Mouse (Mus musculus): Measurements from ENCODE around the gene Ramp3.

Ramp3 gene

DNA sequence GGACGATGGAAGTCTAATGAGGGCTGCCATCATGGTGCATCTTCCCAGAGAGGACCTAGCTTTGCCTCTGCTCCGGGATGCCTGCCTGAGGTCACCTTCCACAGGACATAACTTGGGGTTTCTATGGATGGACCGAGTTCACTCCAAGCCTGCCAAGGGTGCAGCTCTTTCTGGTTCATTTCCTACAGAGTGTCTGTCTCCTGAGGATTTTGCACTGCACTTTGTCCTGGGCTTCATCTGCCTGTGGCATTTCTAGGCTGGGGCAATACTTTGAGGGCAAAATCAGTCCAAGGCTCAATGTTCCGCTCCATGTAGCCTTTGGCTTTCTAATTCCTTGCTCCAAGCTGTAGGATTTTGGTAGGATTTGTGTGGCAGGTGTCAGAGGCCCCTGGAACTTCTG, 12.5 kb downstream of the Ramp3 start:
- no peak for DNase-seq (ENCODE audit: low read depth)

DNA sequence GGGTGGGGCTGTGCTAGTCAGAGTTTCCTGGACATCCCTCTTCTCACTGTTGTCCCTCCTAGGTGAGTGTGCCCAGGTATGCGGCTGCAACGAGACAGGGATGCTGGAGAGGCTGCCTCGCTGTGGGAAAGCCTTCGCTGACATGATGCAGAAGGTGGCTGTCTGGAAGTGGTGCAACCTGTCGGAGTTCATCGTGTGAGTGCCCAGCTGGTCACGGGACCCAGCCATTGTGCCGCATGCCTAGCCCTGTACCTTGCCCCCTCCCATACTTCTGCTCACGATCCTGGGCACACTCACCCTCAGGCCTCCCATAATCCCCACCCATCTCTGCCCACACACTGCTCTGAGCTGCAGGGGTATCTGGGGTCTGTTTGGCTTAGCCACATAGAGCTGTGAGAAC, 16.4 kb downstream of the Ramp3 start:
- DNase-seq (ENCODE audit: low read depth), result no peak

DNA sequence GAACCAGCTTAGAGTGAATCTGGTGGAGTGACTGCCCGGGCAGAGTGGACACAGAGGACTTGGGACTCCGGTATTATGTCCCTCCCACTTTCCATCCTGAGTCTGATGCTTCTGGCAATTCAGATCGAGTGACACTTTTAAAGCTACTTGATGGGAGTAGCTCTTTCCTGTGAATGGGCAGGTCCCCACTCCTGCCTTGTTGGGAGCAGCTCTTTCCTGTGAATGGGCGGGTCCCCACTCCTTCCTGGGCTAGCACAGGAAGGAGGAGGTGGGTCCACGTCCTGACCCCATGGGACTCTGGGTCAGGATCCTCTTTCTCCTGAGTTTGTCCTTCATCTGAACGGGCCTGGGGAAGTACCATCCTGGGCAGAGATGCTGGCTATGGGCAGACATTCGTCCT, 17.1 kb downstream of the Ramp3 start:
- DNase-seq (ENCODE audit: low read depth), result no peak

DNA sequence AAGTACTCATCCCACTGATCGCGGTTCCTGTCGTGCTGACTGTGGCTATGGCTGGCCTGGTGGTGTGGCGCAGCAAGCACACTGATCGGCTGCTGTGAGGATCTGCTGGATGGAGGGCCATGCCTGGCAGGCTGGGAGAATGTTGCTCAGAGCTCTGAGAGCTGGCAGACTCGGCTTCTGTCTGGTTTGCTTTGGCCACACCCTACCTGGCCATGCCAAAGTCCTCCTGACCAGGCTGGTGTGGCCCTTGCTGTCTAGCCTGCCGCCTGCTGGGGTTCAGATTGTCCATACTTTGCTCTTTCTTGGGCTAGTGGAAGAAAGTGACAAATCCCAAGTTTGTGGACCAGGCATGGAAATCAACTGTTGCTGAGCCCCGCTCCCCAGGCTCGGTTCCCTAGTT, 18.3 kb downstream of the Ramp3 start:
- DNase-seq (ENCODE audit: low read depth), result no peak

DNA sequence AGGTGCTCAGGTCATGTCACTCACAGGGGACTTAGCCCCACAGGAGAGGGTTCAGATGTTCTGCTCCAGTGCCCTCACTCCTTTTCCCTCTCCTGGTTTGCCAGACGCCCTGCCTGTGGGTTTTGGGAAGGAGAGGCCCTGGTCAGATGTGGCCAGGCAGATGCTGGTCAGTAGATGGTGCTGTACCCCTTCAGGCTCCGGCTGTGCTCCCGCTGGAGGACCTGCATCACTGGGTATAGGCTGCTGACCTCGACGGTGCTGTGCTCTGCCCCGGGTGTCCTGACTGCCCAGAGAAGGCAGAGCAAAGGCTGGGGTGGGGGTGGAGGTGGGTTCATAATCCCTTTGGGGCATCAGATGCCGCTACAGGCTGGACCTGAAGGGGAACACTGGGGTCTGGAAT, 19.2 kb downstream of the Ramp3 start:
- DNase-seq (ENCODE audit: low read depth), result no peak

DNA sequence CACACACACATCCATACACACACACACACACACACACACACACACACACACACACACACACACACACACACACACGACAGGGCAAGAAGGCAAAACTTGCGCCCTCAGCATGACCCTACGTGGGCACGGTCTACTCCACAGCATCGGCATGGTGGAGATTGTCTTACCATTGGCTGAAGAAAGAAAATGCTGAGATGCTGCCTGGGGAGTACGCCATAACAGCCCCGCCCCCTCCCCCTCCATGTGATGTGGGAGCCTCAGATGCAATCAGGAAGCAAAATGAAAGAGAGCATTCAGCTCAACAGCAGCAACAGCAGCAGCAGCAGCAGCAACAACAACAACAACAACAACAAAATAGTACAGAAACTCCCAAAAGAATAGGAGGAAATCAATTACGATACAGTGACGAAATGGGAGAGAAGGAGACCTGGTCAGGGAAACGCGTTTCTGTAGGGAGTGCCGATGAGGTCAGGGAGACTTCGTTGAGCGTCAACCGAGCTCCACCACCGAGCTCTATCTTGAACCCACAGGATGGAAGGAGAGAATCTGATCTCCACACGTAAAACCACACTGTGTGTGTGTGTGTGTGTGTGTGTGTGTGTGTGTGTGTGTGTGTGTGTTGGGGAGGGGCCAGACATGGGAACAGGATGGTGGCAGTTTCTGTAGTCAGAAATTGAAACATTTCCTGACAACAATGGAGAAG, 21.5 kb downstream of the Ramp3 start:
- DNase-seq (ENCODE audit: low read depth), result no peak

DNA sequence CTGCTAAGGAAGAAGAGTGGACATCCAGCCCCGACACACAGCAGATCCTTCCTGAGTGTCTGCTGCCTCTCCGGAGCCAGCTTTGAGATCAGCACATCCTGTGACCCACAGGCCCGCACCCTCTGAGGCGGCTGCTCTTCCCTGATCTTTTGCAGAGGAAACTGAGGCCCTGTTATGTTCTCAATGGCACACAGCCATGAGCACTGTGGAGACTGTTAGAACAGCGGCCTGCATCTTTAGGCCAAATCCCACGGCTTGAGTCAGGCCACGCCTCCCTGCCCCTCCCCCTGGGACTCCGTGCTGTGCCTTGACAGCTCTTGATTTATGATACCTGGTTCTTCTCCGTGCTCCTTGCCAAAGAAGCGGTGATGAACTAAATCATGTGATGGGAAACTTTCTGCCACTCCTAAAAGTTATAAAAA, 22.1 kb downstream of the Ramp3 start:
- no peak for DNase-seq (ENCODE audit: low read depth)

DNA sequence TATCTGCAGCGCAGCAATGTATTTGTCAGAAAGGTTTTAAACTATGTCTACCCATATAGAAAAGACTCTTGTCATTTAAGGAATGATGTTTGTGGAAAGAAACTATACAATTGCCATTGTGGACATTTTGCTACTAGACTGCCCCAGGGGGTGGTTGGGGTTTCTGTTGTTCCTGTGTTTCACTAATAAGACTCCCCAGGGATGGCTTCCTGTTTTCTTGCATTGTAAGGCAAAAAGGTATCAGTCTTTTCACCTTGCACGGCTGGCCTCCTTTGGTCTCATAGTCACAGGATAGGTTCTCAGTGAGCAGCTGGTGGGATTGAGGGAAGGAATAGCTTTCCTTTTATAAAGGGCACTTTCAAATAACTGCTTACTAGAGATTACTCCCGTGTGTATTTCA, 26.4 kb downstream of the Ramp3 start:
- DNase-seq (ENCODE audit: low read depth), result no peak

DNA sequence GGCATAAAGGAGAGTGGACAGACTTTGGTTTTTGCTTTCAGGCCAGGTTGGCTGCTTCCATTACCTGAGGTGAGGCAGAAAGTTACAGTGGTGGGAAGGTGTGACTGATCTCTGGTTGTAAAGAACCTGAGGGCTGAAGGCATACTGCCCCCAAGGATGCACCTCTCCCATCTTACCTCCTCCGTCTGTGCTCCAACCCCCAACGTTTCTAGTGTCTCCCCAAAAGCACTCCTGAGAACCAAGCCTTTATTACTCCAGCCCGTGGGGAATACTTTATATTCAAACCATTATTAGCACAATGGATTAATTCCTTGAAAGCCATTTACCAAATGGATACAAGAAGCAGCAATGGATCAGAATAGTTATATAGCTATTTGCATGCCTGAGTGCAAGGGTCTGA, 30.6 kb downstream of the Ramp3 start:
- no peak for DNase-seq (ENCODE audit: low read depth)

DNA sequence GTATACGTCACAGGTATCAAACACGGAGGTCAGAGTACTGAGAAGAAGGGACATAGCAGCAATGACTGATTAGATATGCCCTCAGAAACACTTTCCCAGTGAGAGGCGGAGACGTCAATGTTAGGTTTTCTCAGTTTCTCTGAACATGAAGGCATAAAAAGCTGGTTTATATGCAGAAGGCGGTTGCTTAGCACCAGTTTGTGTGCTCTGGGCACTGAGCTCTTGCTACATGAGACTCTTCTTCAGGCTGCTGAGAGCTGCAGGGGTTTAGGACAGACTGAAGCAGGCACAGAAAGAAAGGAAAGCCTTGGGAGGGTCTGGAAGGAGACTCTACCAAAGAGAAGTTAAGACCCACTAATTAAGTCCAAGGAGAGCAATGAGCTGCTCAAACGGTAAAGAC, 34.0 kb downstream of the Ramp3 start:
- no peak for DNase-seq (ENCODE audit: low read depth)

DNA sequence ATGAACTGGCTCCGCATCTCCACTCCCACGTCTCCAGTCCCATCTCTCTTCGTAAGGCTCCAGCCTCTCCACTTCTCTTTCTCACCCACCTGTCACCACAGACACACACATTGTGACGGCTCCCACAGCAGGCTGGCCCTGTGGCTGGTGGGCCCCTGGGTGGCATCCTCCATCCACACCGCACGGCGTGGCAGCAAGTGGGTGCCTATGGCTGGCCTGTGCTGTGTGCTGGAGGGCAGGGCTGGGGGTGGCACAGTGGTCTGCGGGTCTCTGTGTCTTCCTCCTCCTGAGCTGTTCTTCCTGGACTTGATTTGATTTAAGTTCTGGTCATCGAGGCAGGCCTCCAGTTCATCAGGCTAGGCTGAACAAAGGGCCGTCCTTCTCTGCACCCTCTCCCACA, 35.8 kb downstream of the Ramp3 start:
- no peak for DNase-seq (ENCODE audit: low read depth)

DNA sequence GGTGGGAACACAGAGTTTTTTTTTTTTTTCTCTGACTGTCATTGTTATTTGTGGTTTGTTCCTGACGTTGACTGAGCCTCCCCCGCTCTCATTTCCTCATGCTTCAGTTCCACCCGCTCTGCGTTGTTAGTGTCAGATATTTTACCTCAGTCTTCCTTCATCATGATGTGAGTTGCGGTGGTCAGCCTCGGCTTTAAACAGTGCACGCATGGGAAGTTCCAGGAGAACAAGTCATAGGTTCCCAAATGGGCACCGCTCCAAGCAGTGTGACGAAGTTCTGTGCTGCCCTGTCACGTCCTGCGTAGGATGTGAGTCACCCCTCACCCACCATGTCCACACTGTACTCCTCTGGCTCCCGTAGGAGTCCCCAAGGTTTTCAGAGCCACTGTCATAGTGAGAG, 36.9 kb downstream of the Ramp3 start:
- DNase-seq (ENCODE audit: low read depth), result peak; percentile 66

DNA sequence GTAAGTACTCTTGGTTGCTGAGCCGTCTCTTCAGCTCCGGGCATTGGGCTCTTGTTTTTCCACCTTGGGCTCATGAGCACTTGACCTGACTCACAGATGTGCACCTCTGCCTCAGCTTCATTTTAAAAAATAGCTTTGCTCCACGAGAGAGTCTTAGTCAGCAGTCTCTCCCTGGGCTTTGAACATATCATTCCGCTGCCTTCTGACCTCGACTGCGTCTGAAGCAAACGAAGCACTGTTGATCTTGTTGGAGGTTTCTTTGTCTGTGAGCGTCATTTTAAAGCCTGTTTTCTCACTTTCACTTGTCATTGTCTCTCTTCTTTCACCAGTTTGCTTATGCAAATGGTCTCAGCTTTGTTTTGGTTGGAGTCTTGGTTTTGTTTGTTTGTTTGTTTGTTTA, 38.2 kb downstream of the Ramp3 start:
- DNase-seq (ENCODE audit: low read depth), result no peak

DNA sequence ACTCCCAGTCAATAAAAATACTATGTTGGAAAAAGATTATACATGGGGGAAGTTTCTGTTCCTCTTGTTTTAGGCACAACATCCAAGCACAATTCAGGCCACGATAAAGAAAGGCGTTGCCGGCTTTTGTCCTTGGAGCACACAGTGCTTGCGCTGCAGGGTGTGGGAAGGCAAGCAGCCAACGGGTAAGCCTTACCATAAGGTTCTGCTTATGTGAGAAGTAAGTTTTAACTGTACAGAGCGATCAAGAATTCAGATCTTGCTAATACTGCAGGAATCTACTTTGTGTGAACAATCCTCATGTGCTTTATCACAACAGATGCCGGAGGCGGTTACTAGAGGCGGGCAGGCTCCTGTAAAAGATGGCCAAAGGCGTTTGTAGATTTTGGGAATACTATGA, 39.4 kb downstream of the Ramp3 start:
- DNase-seq (ENCODE audit: low read depth), result no peak

DNA sequence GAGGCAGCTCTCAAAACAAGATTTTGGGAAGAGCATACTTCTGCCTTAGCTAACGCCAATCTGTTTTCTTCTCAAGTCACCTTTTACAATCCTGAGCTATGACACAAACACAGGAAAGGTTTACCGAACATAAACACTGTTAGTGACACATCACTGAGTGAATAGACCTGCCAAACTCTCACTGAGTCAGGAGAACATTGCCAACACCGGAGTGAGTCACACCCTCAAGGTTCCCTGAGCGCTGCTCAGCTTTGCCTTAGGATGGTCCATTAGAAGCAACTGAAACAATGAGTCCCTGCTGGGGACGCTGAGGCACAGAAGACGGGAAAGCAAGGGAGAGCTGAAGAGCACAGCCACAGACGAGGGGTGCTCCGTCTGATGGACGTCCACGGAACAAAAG, 40.0 kb downstream of the Ramp3 start:
- no peak for DNase-seq (ENCODE audit: low read depth)

DNA sequence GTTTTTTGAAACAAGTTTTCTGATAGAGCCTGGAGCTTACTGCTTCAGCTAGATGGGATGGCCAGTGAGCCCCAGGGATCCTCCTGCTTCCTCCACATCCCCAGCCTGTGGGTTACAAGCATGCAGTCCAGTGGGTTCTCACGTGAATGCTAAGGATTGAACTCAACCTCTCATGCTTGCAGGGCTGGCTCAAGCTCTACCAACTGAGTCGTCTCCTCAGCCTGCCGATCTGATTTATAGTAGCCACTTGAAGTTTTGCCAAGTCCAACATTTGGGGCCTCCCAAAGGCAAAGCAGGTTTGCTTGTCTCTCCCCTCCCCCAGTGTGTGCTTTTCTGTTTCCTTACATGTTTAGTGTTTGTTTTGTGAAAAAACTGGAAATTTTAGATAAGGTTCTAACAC, 43.9 kb downstream of the Ramp3 start:
- no peak for DNase-seq (ENCODE audit: low read depth)

DNA sequence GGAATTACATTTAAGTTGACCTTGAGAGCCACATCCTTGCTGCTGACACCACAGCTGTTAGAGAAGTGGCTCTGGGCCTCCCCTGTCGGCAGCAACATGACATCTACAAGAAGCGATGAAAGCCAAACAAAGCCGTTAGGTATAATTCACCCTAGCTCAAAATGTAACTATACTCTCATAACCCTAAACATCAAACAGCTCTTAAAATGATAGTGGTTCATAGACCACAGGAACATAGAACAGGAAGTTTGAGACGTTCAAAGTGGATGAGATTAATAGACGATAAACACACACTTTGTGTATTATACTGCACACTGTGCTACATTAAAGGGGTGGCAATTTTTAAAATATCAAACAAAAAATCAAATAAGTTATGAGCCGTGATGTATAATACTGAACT, 46.5 kb downstream of the Ramp3 start:
- DNase-seq (ENCODE audit: low read depth), result no peak

DNA sequence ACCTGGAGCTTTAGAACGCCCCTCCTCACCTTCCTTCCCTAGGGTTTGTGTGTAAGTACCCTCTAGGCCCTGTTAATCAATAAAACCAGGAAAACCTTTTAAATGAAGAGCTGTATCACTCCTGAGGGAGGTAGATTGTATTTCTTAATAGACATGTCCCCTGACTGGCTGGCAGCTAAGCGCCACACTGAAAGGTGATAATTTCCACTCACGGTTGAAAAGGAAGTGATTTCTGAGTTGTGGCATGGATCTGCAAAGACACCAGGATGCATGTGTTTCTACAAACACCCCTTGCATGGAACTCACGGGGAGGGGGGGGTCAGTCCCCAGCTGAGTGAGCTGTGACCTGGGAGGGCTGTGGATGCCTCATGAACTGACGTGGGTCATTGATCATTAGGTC, 47.2 kb downstream of the Ramp3 start:
- DNase-seq (ENCODE audit: low read depth), result no peak

DNA sequence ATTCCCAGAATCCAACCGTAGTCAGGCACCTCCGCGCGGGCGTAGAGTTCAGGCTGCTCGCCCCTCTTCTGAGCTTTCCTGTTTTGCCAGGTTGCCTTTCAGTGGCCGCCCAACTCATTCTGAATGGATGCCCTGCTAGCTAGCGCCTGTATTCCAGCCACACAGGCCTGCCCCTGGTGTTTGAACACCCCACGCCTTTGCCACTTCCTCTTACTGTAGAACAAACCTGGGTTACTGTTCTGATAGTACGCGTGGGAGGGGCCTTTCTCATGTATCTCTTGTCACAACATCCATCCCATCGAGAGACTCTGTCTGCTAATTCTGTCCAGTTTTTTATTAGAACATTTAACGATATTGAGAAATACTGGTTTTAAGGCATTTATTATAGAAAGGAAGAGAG, 48.5 kb downstream of the Ramp3 start:
- no peak for DNase-seq (ENCODE audit: low read depth)

DNA sequence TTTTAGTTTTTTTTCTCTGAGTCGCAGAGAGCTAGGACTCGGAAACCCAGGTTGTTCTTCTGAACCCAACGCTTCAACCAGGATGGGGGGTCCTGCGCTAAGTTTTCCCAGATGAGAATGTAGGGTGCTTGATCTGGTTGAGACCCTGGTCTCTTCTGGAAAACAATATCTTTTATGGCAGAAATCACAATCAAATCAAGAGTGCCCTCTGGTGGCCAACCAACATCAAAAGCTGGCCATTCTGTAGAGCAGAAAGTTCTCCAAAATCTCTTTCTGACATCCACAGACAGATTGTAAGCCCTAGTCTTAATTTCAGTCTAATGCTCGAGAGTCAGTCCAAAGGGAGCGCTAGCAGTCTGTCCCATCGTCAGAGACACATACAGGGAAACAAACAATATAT, 50.1 kb downstream of the Ramp3 start:
- DNase-seq (ENCODE audit: low read depth), result no peak

DNA sequence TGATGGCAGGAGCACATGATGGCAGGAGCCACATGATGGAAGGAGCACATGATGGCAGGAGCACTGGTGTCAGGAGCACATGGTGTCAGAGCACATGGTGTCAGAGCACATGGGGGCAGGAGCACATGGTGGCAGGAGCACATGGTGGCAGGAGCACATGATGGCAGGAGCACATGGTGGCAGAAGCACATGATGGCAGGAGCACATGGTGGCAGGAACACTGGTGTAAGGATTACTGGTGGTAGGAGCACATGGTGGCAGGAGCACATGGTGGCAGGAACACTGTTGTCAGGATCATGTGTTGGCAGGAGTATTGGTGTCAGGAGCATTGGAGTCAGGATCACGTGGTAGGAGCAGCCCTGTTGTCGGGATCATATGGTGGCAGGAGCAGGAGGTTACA, 52.1 kb downstream of the Ramp3 start:
- no peak for DNase-seq (ENCODE audit: low read depth)

DNA sequence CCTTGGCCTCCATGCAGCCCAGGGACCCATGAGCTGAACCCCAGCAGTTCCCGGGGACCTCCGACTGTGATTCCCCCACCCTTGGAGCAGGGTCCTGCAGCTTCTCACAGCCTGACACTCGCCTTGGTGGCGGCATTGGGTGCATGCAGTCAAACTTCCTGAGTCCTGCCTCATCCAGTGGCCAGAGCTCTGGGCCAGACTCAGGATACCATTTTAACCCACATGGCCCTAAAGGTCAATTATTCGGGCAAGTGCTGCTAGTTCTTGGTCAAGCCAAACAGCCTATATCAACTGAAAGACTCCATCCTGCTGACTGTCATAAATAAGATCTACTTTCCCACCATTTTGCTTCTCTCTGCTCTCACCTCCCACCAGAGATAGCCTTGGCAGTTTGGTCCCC, 62.4 kb downstream of the Ramp3 start:
- no peak for DNase-seq (ENCODE audit: low read depth)

DNA sequence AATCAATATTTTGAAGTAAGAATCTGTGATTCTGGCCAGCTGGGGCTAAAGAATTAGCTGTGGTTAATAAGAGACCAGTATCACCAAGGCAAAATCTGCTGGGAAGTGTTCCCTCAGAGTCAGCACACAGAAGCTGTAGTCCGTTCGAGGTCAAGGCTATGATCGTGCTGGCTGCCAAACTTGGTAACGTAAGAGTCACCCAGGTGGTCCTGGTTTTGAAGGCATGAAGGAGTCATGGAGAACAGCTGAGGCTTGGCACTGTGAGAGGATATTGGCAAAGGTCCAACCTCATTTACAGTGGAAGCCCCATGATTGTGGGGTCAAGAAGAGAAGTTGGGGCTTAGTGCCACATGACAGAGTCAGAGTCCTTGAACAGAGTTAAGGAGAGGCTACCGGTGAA, 68.6 kb downstream of the Ramp3 start:
- DNase-seq (ENCODE audit: low read depth), result no peak
